Mouse (Mus musculus) limb, embryonic 11.5 days (tissue): ENCODE data around the gene Armh3. TPM values are rescaled to one million over a fixed set of nuclear protein-coding genes. Genes with fewer than 3 reads are reported as not detected.

Experiments
- ATAC-seq: fragments of 200-750 bp; cut with Nextera tagmentation; 2 replicates; pipeline ENCODE4 v1.8.0; 2017; ENCODE audit warnings: low read depth; ENCODE audit not compliant: insufficient number of reproducible peaks, low FRiP score, low TSS enrichment
- DNase-seq: peaks from one replicate; pipeline ENCODE4 v3.0.0-alpha.2; 2015; ENCODE audit warnings: low spot score
- H3K27ac ChIP-seq: fragments of 300-500 bp; sonication (generic); replicated peaks from 2 replicates; pipeline ENCODE4 v1.5.1; 2014; ENCODE audit warnings: low read depth, mild to moderate bottlenecking, low read length
- H3K27me3 ChIP-seq: fragments of 300-500 bp; sonication (generic); 2 replicates; pipeline ENCODE4 v1.6.1; 2014; ENCODE audit warnings: mild to moderate bottlenecking, low read length, mixed read lengths; ENCODE audit not compliant: control insufficient read depth, insufficient read depth
- H3K36me3 ChIP-seq: fragments of 300-500 bp; sonication (generic); 2 replicates; pipeline ENCODE4 v1.6.1; 2014; ENCODE audit warnings: mild to moderate bottlenecking, low read length, moderate library complexity, mixed read lengths; ENCODE audit not compliant: control insufficient read depth, insufficient read depth
- H3K4me1 ChIP-seq: fragments of 300-500 bp; sonication (generic); 2 replicates; pipeline ENCODE4 v1.6.1; 2014; ENCODE audit warnings: low read length, mixed read lengths; ENCODE audit not compliant: control insufficient read depth, insufficient read depth
- H3K4me2 ChIP-seq: fragments of 300-500 bp; sonication (generic); 2 replicates; pipeline ENCODE4 v1.6.1; 2014; ENCODE audit warnings: low read depth, mild to moderate bottlenecking, moderate library complexity; ENCODE audit not compliant: severe bottlenecking
- H3K4me3 ChIP-seq: fragments of 300-500 bp; sonication (generic); 2 replicates; pipeline ENCODE4 v1.5.1; 2014; ENCODE audit warnings: low read depth, low read length
- H3K9ac ChIP-seq: fragments of 300-500 bp; sonication (generic); 2 replicates; pipeline ENCODE4 v1.6.1; 2014; ENCODE audit warnings: mild to moderate bottlenecking, low read length
- H3K9me3 ChIP-seq: fragments of 300-500 bp; sonication (generic); 2 replicates; pipeline ENCODE4 v1.6.1; 2016; ENCODE audit warnings: low read length; ENCODE audit not compliant: control insufficient read depth
- WGBS: fragments of 180-500 bp; shearing (Covaris S2); extraction: QIAGEN DNeasy Blood & Tissue Kit; methylation state at CpG from one replicate; pipeline ENCODE4 v1.1.7; 2014; 5-methylcytosine and 5-hydroxymethylcytosine counted together
- polyA plus RNA-seq: library from polyadenylated mRNA; unstranded; fragments of >200 nt; fragmentation: Nextera tagmentation; extraction: Ambion mirVana; gene quantifications from 2 replicates; pipeline ENCODE4 v1.2.1, GENCODE M21; 2014

Armh3 gene
- polyA plus RNA-seq, 1 experiment from 2014 or later = 15.0 TPM

GRCm38 (mm10) chr19:45988238-45988637 lies 10.1 kb downstream of the Armh3 start:
- WGBS = 92% methylated on average over 3 of the region's 3 CpGs
- no peaks in the 10 kb centered on the region; the same call in 1 of the 2 replicates for H3K36me3 ChIP-seq

DNA sequence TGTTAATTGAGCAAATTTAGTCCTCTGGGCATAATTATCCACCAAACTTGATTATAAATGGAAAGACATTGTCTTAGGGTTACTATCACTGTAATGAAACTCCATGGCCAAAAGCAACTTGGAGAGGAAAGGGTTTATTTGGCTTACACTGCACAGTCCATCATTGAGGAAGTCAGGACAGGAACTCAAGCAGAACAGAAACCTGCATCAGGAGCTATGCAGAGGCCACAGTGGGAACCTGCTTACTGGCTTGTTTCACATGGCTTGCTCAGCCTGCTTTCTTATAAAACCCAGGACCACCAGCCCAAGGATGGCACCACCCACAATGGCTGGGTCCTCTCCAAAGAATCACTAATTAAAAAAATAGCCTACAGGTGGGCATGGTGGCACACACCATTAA lies 13.9 kb downstream of the Armh3 start:
- Histone ChIP-seq H3K27ac (no peak overlapping the region), H3K36me3 (no peaks in the 10 kb centered on the region), H3K27me3 (no peaks in the 10 kb centered on the region), H3K9me3 (no peaks in the 10 kb centered on the region), H3K9ac (no peak overlapping the region), H3K4me1 (no peaks in the 10 kb centered on the region), H3K4me3 (no peak overlapping the region), H3K4me2 (no peak overlapping the region)
- DNase-seq (no peak), ATAC-seq (no peak)

More at GRCm38 (mm10) chr19:45988238-45988637, 10.1 kb downstream of the Armh3 start:
- Histone ChIP-seq H3K27ac (no peak overlapping the region), H3K4me2 (no peak overlapping the region), H3K27me3 (no peaks in the 10 kb centered on the region), H3K4me3 (no peak overlapping the region), H3K9ac (no peak overlapping the region), H3K4me1 (no peaks in the 10 kb centered on the region), H3K9me3 (no peaks in the 10 kb centered on the region)
- DNase-seq = no peak
- no peak for ATAC-seq

GRCm38 (mm10) chr19:45960770-45961169 lies 37.5 kb downstream of the Armh3 start:
- Histone ChIP-seq H3K36me3 (peaks cover 6% of the 10 kb centered on the region; the same call in 1 of the 2 replicates), H3K9ac (no peak overlapping the region), H3K9me3 (no peaks in the 10 kb centered on the region), H3K4me2 (no peak overlapping the region), H3K4me1 (0 out of 2 replicates have a peak, but pooled peaks cover 3% of the 10 kb centered on the region), H3K27ac (no peak overlapping the region), H3K27me3 (no peaks in the 10 kb centered on the region), H3K4me3 (no peak overlapping the region)
- ATAC-seq = no peak
- peak; percentile 25 for DNase-seq
- 12% methylated on average over 5 of the region's 5 CpGs for WGBS

DNA sequence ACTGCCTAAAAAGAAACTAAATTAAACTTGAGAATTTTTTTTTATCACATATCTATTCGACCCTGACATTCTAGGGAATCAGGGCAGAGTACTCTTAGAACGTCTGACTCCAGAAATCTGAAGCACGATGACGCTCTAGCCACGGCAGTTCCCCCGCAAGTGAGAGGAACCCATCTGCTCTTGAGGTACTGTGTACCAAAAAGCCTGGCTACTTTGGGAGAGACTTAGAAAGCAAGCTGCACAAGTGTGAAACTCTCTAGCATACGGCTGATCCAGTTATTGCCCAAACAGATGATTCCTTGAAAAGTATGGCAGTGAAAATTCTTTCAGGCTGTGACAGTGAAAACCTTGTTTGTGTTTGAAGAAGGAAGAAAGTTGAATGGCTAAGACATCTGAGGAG lies 41.6 kb downstream of the Armh3 start:
- Histone ChIP-seq H3K27ac (no peak overlapping the region), H3K9me3 (no peaks in the 10 kb centered on the region), H3K27me3 (no peaks in the 10 kb centered on the region), H3K4me2 (no peak overlapping the region), H3K4me3 (no peak overlapping the region), H3K9ac (no peak overlapping the region), H3K4me1 (0 out of 2 replicates have a peak, but pooled peaks cover 3% of the 10 kb centered on the region), H3K36me3 (0 out of 2 replicates have a peak, but pooled peaks cover 2% of the 10 kb centered on the region)
- no peak for ATAC-seq
- no peak for DNase-seq
- 90% methylated on average over 7 of the region's 7 CpGs for WGBS

GRCm38 (mm10) chr19:45953286-45953685 lies 45.0 kb downstream of the Armh3 start:
- no peak overlapping the region for H3K27ac ChIP-seq
- DNase-seq (peak; percentile 25), ATAC-seq (no peak)
- 15% methylated on average over 3 of the region's 3 CpGs for WGBS
- H3K9ac ChIP-seq = no peak overlapping the region
- no peaks in the 10 kb centered on the region for H3K9me3 ChIP-seq
- H3K4me1 ChIP-seq = no peaks in the 10 kb centered on the region
- H3K4me3 ChIP-seq = no peak overlapping the region
- H3K27me3 ChIP-seq = no peaks in the 10 kb centered on the region
- no peaks in the 10 kb centered on the region for H3K36me3 ChIP-seq
- no peak overlapping the region for H3K4me2 ChIP-seq

DNA sequence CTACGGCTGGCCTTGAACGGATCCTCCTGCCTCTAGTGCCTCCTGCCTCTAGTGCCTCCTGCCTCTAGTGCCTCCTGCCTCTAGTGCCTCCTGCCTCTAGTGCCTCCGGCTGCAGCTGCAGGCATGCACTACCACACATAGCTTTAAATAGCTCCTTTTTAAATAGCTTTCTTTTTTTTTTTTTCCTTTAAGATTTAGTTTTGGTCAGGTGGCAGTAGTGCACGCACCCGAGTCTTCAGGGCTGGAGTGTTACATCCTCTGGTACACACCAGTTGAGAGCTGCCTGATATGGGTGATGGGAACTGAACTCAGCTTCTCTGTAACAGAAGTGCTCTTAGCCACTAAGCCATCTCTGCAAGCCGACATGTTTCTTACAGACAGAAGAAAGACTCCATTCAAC lies 49.1 kb downstream of the Armh3 start:
- Histone ChIP-seq H3K4me2 (no peak overlapping the region), H3K9ac (no peak overlapping the region), H3K9me3 (no peaks in the 10 kb centered on the region), H3K4me3 (no peak overlapping the region), H3K27me3 (no peaks in the 10 kb centered on the region), H3K36me3 (no peaks in the 10 kb centered on the region), H3K27ac (no peak overlapping the region), H3K4me1 (no peaks in the 10 kb centered on the region)
- DNase-seq = no peak
- no peak for ATAC-seq
- 85% methylated on average over 6 of the region's 6 CpGs for WGBS

DNA sequence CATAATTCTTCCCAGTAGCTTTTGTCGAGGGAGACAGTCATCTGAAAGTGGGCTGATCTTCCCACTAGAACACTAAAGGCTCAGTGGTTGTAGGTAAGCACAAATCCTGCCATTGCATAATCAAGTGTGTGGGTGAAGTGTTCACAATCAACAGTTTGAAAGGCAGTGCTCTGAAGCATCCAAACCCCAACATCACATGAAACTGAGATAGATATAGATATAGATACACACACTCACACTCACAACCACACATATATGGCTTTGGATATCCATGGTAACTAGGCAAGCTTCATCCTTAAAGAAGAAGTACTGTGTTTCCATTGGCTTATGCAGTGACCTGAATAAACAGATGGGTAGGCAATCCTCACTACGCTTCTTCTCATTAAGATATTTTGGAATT lies 50.5 kb downstream of the Armh3 start:
- H3K27ac ChIP-seq = no peak overlapping the region
- no peak for ATAC-seq
- WGBS = 91% methylated on average over 2 of the region's 2 CpGs
- no peak overlapping the region for H3K4me2 ChIP-seq
- H3K4me1 ChIP-seq = no peaks in the 10 kb centered on the region
- no peaks in the 10 kb centered on the region for H3K27me3 ChIP-seq
- no peak overlapping the region for H3K4me3 ChIP-seq
- no peak overlapping the region for H3K9ac ChIP-seq
- DNase-seq = no peak
- no peaks in the 10 kb centered on the region for H3K9me3 ChIP-seq
- H3K36me3 ChIP-seq = no peaks in the 10 kb centered on the region

DNA sequence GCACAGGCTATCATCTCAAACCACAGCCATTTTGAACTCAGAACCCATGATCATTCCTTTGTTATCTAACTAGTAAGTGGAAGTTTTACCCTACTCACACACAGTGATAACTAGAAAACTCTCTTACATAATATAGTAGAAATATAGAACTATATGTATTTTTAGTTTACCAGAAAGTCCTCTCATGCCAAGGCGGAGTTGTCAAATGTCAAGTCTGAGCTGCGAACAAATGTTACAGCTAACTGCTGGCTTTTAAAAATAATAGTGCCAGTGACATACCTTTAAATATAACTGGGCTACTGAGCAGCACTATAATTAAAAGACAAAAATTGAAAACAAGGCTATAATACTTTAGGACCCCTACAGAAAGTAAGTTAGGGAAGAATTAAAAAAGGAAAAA lies 51.0 kb downstream of the Armh3 start:
- no peaks in the 10 kb centered on the region for H3K36me3 ChIP-seq
- no peak overlapping the region for H3K9ac ChIP-seq
- H3K4me2 ChIP-seq = no peak overlapping the region

DNA sequence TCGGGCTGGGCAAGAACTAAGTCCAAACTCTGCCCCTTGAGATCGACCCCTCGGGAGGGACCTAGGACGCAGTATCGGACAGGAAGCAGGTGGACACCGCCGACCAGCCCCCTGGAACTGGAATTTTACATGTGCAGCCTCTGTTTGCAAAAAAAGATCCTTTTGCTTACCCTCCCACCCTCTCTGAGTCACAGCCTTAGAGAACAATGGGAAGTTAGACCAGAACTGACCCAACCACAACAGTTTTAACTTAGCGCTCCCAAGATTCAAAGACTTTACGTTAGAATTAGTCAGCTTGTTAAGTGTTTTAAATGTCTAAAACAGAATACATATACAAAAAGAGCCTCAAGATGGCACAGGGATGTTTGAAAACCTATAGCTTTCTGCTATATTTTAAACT lies 51.7 kb downstream of the Armh3 start:
- 95% methylated on average over 9 of the region's 9 CpGs for WGBS
- Histone ChIP-seq H3K9me3 (no peaks in the 10 kb centered on the region), H3K36me3 (no peaks in the 10 kb centered on the region), H3K4me2 (no peak overlapping the region), H3K9ac (no peak overlapping the region), H3K4me3 (no peak overlapping the region), H3K27me3 (no peaks in the 10 kb centered on the region), H3K4me1 (no peaks in the 10 kb centered on the region), H3K27ac (no peak overlapping the region)
- no peak for DNase-seq
- ATAC-seq = no peak

More for the DNA sequence above, 51.0 kb downstream of the Armh3 start:
- Histone ChIP-seq H3K4me1 (no peaks in the 10 kb centered on the region), H3K27ac (no peak overlapping the region), H3K27me3 (no peaks in the 10 kb centered on the region), H3K9me3 (no peaks in the 10 kb centered on the region), H3K4me3 (no peak overlapping the region)
- WGBS = 96% methylated on average over 2 of the region's 2 CpGs
- no peak for DNase-seq
- no peak for ATAC-seq
